Mouse (Mus musculus) heart, postnatal 0 days (tissue): ENCODE measurements around the gene Cp.

ENCODE experiments used
- CTCF ChIP-seq: IDR thresholded peaks from 2 replicates; pipeline ENCODE4 v1.5.1; 2016; ENCODE audit warnings: antibody characterized with exemption, control low read depth, low read depth
- EP300 ChIP-seq: IDR thresholded peaks from 2 replicates; pipeline ENCODE4 v1.6.1; 2016; ENCODE audit warnings: antibody characterized with exemption, low read depth

- TF ChIP-seq EP300 (no peak), CTCF (no peak)
Observed at GRCm38 (mm10) chr3:20027788-20028187, 70.9 kb downstream of the Cp start.
